Mouse (Mus musculus): Measurements from ENCODE around the gene Rftn1.

GRCm38 (mm10) chr17:50224718-50225117 lies 34.2 kb upstream of the Rftn1 start:
- no peak for TF ChIP-seq POLR2A (IDR thresholded peaks at IDR 0.05; ENCODE audit: insufficient read depth, low read depth, low read length)
- no peak for TF ChIP-seq CTCF (IDR thresholded peaks at IDR 0.05; ENCODE audit: insufficient read depth, low read depth, low read length)
